ENCODE assay signal across 8 mouse cellular contexts in genomic region chr3:138442612-138443464, GRCm38 (mm10). TPM values are rescaled to one million over a fixed set of nuclear protein-coding genes. Genes with fewer than 3 reads are reported as not detected.
DNase-seq lines count a peak whose midpoint lies in the region; ATAC-seq lines count a peak whose summit lies in the region.

Gene Adh5, plus strand, starts transcription at chr3:138443093.

- H3K4me2 ChIP-seq in hindbrain, embryonic 11.5 days (replicated peaks; ENCODE audit: low read depth, low read length), result peak within 1 kb of the TSS; percentile 80

- peak within 1 kb of the TSS; percentile 78 for H3K27ac ChIP-seq in hindbrain, embryonic 11.5 days (ENCODE audit: low read depth, low read length)

- peak; percentile 99 for ATAC-seq in hindbrain, embryonic 11.5 days (ENCODE audit: low FRiP score)

- under 1% methylated on average over 81 of the region's 86 CpGs for WGBS in hindbrain, embryonic 11.5 days

- H3K36me3 ChIP-seq in hindbrain, embryonic 11.5 days (ENCODE audit: control insufficient read depth, insufficient read depth, low read length), result no peaks in the 10 kb centered on the region

- no peaks in the 10 kb centered on the region for H3K9me3 ChIP-seq in hindbrain, embryonic 11.5 days (ENCODE audit: control insufficient read depth, low read length)

- H3K9ac ChIP-seq in hindbrain, embryonic 11.5 days (ENCODE audit: low read depth, low read length), result peak within 1 kb of the TSS; percentile 86

- peak within 1 kb of the TSS; percentile 88 for H3K4me3 ChIP-seq in hindbrain, embryonic 11.5 days (ENCODE audit: low read depth, low read length)

- H3K4me1 ChIP-seq in hindbrain, embryonic 11.5 days (replicated peaks; ENCODE audit: control insufficient read depth, insufficient read depth, low read length), result peaks cover 3% of the 10 kb centered on the region

- peak; percentile 92 for DNase-seq in MN1 (ENCODE audit: low spot score)
- DNase-seq in cerebellum, adult 9-10 months, result peak; percentile 91
- peak; percentile 77 to 91 for DNase-seq in frontal cortex, adult 2 months (ENCODE audit: extremely low spot score in 1 of 2, low spot score in 1 of 2)
- DNase-seq in hindbrain, embryonic 11.5 days (ENCODE audit: low spot score), result peak; percentile 96
- peak; percentile 84 to 90 for DNase-seq in layer of hippocampus, postnatal 10 days (ENCODE audit: low spot score in 2 of 2)
- peak; percentile 93 for DNase-seq in lung, postnatal 10 days
- DNase-seq in ovary, postnatal 36 days (ENCODE audit: low spot score), result peak; percentile 92
- peak; percentile 94 for DNase-seq in thymus, postnatal 25 days

- H3K27me3 ChIP-seq in hindbrain, embryonic 11.5 days (ENCODE audit: control insufficient read depth, insufficient read depth, low read length), result no peaks in the 10 kb centered on the region

RNA-seq across cellular contexts. Expression of gene Adh5, which starts in this region (rescaled TPM):
- 66.6 and 69.9 TPM in 2 replicates for polyA plus RNA-seq in frontal cortex, adult 2 months (2012; rRNA removed)
- polyA plus RNA-seq in hindbrain, embryonic 11.5 days (2014; fragmentation: Nextera tagmentation; extraction: Ambion mirVana), result 270 and 272 TPM in 2 replicates
- 10 to 100 TPM; 89.4 to 93.7 TPM for total RNA-seq in layer of hippocampus, postnatal 10 days (2021)

Comparison
In these comparisons a context has a peak if more than half of its experiments do, and no peak if none do; other contexts are left out.
1. Peak in every context shown above with its lines: DNase-seq, ATAC-seq, H3K4me3 ChIP-seq and H3K27ac ChIP-seq.